Mouse (Mus musculus) hindbrain, embryonic 11.5 days (tissue): Measurements from ENCODE around the gene St8sia4. TPM values are rescaled to one million over a fixed set of nuclear protein-coding genes. Genes with fewer than 3 reads are reported as not detected.

Experiments
- ATAC-seq: fragments of 200-750 bp; cut with Nextera tagmentation; 2 replicates; pipeline ENCODE4 v1.8.0; 2017; ENCODE audit warnings: mild to moderate bottlenecking, moderate TSS enrichment, moderate library complexity; ENCODE audit not compliant: low FRiP score
- DNase-seq: peaks from one replicate; pipeline ENCODE4 v3.0.0-alpha.2; 2015; ENCODE audit warnings: low spot score
- H3K27ac ChIP-seq: fragments of 300-500 bp; sonication (generic); 2 replicates; pipeline ENCODE4 v1.5.1; 2014; ENCODE audit warnings: mild to moderate bottlenecking, low read depth, low read length
- H3K27me3 ChIP-seq: fragments of 300-500 bp; sonication (generic); 2 replicates; pipeline ENCODE4 v1.6.1; 2014; ENCODE audit warnings: mild to moderate bottlenecking, low read length, moderate library complexity, mixed read lengths; ENCODE audit not compliant: control insufficient read depth, insufficient read depth
- H3K36me3 ChIP-seq: fragments of 300-500 bp; sonication (generic); 2 replicates; pipeline ENCODE4 v1.6.1; 2014; ENCODE audit warnings: mild to moderate bottlenecking, low read length, moderate library complexity, mixed read lengths; ENCODE audit not compliant: control insufficient read depth, insufficient read depth
- H3K4me1 ChIP-seq: fragments of 300-500 bp; sonication (generic); replicated peaks from 2 replicates; pipeline ENCODE4 v1.6.1; 2014; ENCODE audit warnings: low read length, mixed read lengths; ENCODE audit not compliant: control insufficient read depth, insufficient read depth
- H3K4me2 ChIP-seq: fragments of 300-500 bp; sonication (generic); replicated peaks from 2 replicates; pipeline ENCODE4 v1.6.1; 2014; ENCODE audit warnings: mild to moderate bottlenecking, low read depth, low read length
- H3K4me3 ChIP-seq: fragments of 300-500 bp; sonication (generic); 2 replicates; pipeline ENCODE4 v1.5.1; 2014; ENCODE audit warnings: low read depth, low read length
- H3K9ac ChIP-seq: fragments of 300-500 bp; sonication (generic); 2 replicates; pipeline ENCODE4 v1.6.1; 2014; ENCODE audit warnings: low read depth, low read length
- H3K9me3 ChIP-seq: fragments of 300-500 bp; sonication (generic); 2 replicates; pipeline ENCODE4 v1.6.1; 2016; ENCODE audit warnings: low read length; ENCODE audit not compliant: control insufficient read depth
- WGBS: fragments of 180-500 bp; shearing (Covaris S2); extraction: QIAGEN DNeasy Blood & Tissue Kit; methylation state at CpG from one replicate; pipeline ENCODE4 v1.1.7; 2014; 5-methylcytosine and 5-hydroxymethylcytosine counted together
- polyA plus RNA-seq: library from polyadenylated mRNA; unstranded; fragments of >200 nt; fragmentation: Nextera tagmentation; extraction: Ambion mirVana; gene quantifications from 2 replicates; pipeline ENCODE4 v1.2.1, GENCODE M21; 2014

Gene St8sia4
- polyA plus RNA-seq, 1 experiment from 2014 or later = 21.0 TPM

DNA sequence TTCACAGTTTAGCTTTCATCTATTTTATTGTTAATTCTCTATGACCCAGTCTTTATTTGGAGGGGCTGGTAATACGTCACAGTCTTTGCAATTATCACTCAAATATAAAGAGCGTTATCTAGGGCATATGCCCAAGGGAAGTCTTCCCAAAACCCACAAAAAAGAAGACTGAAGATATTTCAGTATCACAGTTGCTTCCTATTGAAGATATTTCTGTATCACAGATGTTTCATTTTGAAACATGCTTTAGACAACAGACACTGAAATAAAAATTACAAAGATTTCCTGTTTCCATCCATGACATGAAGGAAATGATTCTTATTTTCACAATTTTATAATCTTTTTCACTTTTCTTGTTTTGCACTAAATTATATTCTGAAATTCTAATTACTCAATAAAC is 57.4 kb downstream of the St8sia4 start:
- no peak for ATAC-seq
- Histone ChIP-seq H3K9me3 (no peaks in the 10 kb centered on the region), H3K27ac (no peak overlapping the region), H3K27me3 (no peaks in the 10 kb centered on the region), H3K4me1 (no peaks in the 10 kb centered on the region), H3K4me2 (no peak overlapping the region), H3K4me3 (no peak overlapping the region), H3K9ac (no peak overlapping the region), H3K36me3 (no peaks in the 10 kb centered on the region)
- WGBS = 93% methylated on average over 2 of the region's 2 CpGs
- no peak for DNase-seq

- Histone ChIP-seq H3K9ac (no peak overlapping the region), H3K9me3 (no peaks in the 10 kb centered on the region), H3K27ac (no peak overlapping the region)
Measured at GRCm38 (mm10) chr1:95609045-95609444, 58.3 kb downstream of the St8sia4 start.

DNA sequence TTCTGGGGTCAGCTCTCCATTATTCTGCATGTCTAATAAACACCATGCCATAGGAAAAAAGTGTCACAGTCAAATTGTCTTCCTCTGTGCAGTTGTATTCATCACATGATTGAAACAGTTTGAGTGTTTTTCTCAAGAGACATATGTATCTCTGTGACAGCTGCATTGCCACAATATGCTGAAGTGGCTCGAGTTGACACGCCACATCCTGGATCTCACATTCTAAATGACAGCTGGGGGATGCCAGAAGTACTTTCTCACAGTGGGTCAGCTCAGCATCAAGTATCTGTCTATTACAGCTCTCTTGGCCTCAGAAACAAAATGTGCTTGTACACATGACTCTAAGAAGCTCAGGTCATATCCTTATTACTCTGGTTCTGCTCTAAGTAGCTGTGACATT is 61.9 kb downstream of the St8sia4 start:
- DNase-seq (no peak), ATAC-seq (no peak)
- Histone ChIP-seq H3K9ac (no peak overlapping the region), H3K4me3 (no peak overlapping the region), H3K27ac (no peak overlapping the region), H3K9me3 (no peaks in the 10 kb centered on the region), H3K36me3 (no peaks in the 10 kb centered on the region), H3K4me2 (no peak overlapping the region), H3K4me1 (no peaks in the 10 kb centered on the region), H3K27me3 (no peaks in the 10 kb centered on the region)
- WGBS = 72% methylated on average over 2 of the region's 2 CpGs

More at GRCm38 (mm10) chr1:95609045-95609444, 58.3 kb downstream of the St8sia4 start:
- Histone ChIP-seq H3K4me3 (no peak overlapping the region), H3K4me1 (no peaks in the 10 kb centered on the region), H3K4me2 (no peak overlapping the region), H3K36me3 (no peaks in the 10 kb centered on the region), H3K27me3 (no peaks in the 10 kb centered on the region)
- no peak for ATAC-seq
- WGBS = 88% methylated on average over 5 of the region's 5 CpGs
- DNase-seq = no peak

DNA sequence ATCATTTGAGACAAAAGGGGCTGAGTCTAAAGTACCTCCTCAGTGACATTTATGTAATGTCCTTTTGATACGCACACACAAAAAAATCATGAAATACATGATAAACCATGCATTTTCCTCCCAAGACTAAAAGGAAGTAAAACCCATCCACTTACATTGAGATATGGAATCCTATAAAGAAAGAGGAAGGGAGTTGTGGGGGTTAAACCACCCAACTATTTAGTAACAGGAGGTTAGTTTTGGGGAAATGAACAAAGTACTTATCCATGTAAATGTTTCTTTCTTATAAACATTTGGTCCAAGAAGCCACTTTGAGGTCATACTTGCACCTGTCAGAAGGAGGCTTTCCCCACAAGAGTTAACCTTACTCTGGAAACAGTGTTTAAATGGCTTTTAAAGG is 69.3 kb downstream of the St8sia4 start:
- Histone ChIP-seq H3K9ac (no peak overlapping the region), H3K9me3 (no peaks in the 10 kb centered on the region), H3K4me1 (no peaks in the 10 kb centered on the region), H3K4me3 (no peak overlapping the region), H3K36me3 (no peaks in the 10 kb centered on the region), H3K4me2 (no peak overlapping the region), H3K27ac (no peak overlapping the region), H3K27me3 (no peaks in the 10 kb centered on the region)
- WGBS = 90% methylated on average over 1 of the region's 1 CpGs
- no peak for ATAC-seq
- DNase-seq = no peak

GRCm38 (mm10) chr1:95596825-95597224 is 70.5 kb downstream of the St8sia4 start:
- no peaks in the 10 kb centered on the region for H3K9me3 ChIP-seq
- 93% methylated on average over 1 of the region's 1 CpGs for WGBS
- DNase-seq = no peak
- no peak overlapping the region for H3K4me3 ChIP-seq
- no peak overlapping the region for H3K27ac ChIP-seq
- no peaks in the 10 kb centered on the region for H3K36me3 ChIP-seq
- H3K4me1 ChIP-seq = no peaks in the 10 kb centered on the region
- no peak overlapping the region for H3K4me2 ChIP-seq
- ATAC-seq = no peak
- H3K27me3 ChIP-seq = no peaks in the 10 kb centered on the region
- H3K9ac ChIP-seq = no peak overlapping the region

DNA sequence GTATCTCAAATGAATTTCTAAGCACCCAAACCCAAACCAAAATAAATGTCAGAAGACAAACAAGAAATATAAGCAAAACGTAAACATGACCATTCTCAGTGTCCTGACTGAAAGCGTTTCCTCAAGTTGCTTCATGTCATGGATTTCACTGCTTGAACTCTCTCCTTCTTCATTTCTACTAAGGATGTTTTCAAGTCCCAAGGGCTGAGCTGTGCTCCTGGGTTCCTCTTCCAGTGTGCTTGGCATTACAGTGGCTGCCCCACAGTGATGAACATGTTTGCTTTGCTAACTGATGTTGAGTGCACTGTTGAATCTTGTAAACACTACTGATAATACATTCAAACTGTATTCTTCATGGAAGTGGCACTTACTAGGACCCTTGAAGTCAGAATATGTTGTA is 76.3 kb downstream of the St8sia4 start:
- no peaks in the 10 kb centered on the region for H3K4me1 ChIP-seq
- H3K9ac ChIP-seq = no peak overlapping the region
- no peaks in the 10 kb centered on the region for H3K36me3 ChIP-seq
- ATAC-seq (no peak), DNase-seq (no peak)
- no peak overlapping the region for H3K4me2 ChIP-seq
- H3K27ac ChIP-seq = no peak overlapping the region
- 89% methylated on average over 2 of the region's 2 CpGs for WGBS
- no peak overlapping the region for H3K4me3 ChIP-seq
- H3K27me3 ChIP-seq = no peaks in the 10 kb centered on the region
- H3K9me3 ChIP-seq = no peaks in the 10 kb centered on the region

GRCm38 (mm10) chr1:95590108-95590507 is 77.3 kb downstream of the St8sia4 start:
- Histone ChIP-seq H3K9ac (no peak overlapping the region), H3K27me3 (no peaks in the 10 kb centered on the region), H3K4me3 (no peak overlapping the region), H3K36me3 (no peaks in the 10 kb centered on the region), H3K4me1 (no peaks in the 10 kb centered on the region), H3K4me2 (no peak overlapping the region), H3K27ac (no peak overlapping the region), H3K9me3 (no peaks in the 10 kb centered on the region)
- DNase-seq = no peak
- ATAC-seq = no peak
- 84% methylated on average over 2 of the region's 2 CpGs for WGBS

DNA sequence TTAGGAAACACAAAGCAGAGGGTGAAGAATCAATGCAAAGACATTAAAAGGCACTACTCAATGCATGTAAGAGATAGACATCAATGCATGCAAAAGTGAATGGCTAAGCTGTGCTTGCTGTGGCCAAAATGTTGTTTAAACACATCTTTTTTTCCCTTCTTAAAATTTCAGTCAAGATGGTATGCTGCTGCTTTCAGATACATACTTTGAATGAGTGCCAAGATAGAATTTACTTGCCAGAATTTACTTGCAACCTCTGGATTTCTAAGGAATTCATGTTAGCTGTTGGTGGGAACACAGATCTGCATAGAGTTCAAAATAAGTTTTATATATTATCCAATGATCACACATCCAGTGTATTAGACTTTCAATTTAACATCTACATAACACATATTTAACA is 77.9 kb downstream of the St8sia4 start:
- H3K4me1 ChIP-seq = no peaks in the 10 kb centered on the region
- no peak overlapping the region for H3K4me2 ChIP-seq
- no peak overlapping the region for H3K4me3 ChIP-seq
- no peaks in the 10 kb centered on the region for H3K36me3 ChIP-seq
- H3K9ac ChIP-seq = no peak overlapping the region
- H3K27ac ChIP-seq = no peak overlapping the region
- no peaks in the 10 kb centered on the region for H3K27me3 ChIP-seq
- H3K9me3 ChIP-seq = no peaks in the 10 kb centered on the region
- DNase-seq (no peak), ATAC-seq (no peak)

DNA sequence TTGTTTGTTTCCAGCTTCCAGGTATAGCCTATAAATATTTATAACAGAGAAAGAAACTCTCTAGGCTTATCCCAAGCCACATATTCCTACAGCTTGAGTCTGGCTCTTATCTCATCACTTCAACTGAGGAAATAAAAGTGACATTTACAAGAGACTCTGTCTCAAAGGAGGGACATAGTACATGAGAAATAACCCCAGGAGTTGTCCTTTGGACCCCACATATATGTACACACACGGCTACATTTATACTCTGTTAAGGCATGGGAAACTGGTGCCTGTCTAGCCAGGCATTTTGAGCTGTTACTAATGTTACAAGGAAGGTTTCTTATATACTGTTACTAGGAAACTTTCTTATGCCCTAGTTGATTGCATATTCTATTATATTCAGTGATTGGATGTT is 84.1 kb downstream of the St8sia4 start:
- H3K4me2 ChIP-seq = no peak overlapping the region
- WGBS = 79% methylated on average over 1 of the region's 1 CpGs
- no peak overlapping the region for H3K27ac ChIP-seq
- H3K27me3 ChIP-seq = no peaks in the 10 kb centered on the region
- H3K9ac ChIP-seq = no peak overlapping the region
- no peak for DNase-seq
- H3K9me3 ChIP-seq = no peaks in the 10 kb centered on the region
- no peak for ATAC-seq
- no peaks in the 10 kb centered on the region for H3K4me1 ChIP-seq
- no peaks in the 10 kb centered on the region for H3K36me3 ChIP-seq
- H3K4me3 ChIP-seq = no peak overlapping the region
